Mouse (Mus musculus) natural killer cell, adult 2 months (primary cell): ENCODE measurements around the gene Itsn2.
A peak's percentile ranks its signal among the peaks of the same experiment; 100 is the strongest.
"Not testable (repeated sequence)": the region's sequence is repeated elsewhere in the genome, so short reads cannot be mapped to it uniquely, and the experiment has no call there.

Source experiments
- DNase-seq, 2 experiments: peaks; one replicate each; pipeline ENCODE4 v3.0.0; 2022; ENCODE audit warnings: low spot score in 2 of 2

The Itsn2 gene

DNA sequence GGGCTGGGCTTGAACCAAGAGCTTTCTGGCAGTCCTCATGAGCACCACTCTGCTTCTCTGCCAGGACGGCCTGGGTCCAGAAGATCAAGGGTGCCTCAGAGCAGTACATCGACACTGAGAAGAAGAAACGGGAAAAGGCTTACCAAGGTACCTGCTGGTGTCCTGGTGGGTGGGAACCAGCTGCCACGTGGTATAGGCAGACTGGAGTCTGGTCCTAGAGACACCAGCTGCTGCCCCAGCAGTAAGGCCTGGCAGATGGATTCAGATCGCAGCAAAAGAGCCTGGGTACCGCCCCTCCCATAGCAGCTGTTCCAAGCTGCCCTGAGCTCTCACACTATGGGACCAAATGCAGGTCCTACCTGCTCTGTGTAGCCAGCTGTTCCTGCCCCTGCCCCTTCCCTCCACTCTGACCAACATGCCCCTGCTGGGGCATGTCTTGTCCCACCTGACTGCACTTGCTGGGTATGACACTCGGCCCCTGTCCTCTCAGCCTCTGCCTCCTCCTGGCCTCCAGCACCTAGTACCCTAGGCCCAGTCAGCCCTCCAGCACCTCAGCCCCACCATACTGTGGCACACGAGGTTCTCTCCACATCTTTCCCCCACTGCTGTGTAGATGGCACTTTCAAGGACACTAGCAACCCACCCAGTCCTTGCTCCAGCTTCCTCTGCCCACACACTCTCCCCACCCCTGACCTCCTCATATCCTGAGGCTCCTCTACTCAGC, 116.6 kb downstream of the Itsn2 start:
- no peak for DNase-seq

- no peak for DNase-seq
Measured at GRCm38 (mm10) chr12:4709926-4710325, 117.5 kb downstream of the Itsn2 start.

GRCm38 (mm10) chr12:4713361-4713760, 120.9 kb downstream of the Itsn2 start:
- DNase-seq = no peak

DNA sequence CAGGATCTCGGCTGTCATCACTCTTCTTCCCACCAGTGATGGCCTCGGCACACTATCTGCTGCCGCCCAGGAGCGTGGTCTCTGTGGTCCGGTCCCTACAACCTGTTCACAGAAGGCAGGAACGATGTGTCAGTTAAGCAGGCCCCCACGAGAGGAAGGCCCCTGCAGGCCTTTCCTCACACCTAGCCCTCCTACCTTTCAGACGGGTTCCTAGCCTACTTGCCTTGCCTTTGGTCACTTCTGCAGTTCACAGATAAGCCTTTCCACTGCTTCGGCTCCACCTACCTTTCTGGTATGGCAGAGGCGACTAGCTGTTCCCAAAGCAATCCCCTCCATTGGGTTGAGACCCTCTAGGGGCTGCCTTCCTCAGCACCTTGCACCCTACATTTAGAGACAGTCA, 123.2 kb downstream of the Itsn2 start:
- DNase-seq = no peak

DNA sequence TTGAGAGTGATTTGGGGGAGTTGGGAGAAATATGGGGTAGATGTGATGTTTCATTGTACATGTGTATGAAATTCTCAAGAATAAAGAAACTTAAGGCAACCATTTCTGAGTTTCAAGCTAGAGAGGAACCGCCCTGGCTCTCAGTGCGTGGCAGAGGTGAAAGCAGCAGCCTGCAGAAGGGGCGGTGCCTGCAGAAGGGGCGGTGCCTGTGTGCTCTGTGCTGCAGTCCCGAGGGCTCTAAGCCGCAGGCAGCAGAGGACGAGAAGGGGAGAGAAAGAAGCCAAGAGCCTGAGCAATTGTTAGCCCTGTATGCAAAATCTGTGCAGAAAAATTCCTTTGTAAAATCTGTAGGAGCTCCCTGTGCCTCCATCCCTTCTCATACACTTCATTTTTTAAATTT, 125.0 kb downstream of the Itsn2 start:
- DNase-seq = peak in 1 of 2 experiments; percentile 19

- no peak for DNase-seq
Measured at GRCm38 (mm10) chr12:4719066-4719761, 126.8 kb downstream of the Itsn2 start.

DNA sequence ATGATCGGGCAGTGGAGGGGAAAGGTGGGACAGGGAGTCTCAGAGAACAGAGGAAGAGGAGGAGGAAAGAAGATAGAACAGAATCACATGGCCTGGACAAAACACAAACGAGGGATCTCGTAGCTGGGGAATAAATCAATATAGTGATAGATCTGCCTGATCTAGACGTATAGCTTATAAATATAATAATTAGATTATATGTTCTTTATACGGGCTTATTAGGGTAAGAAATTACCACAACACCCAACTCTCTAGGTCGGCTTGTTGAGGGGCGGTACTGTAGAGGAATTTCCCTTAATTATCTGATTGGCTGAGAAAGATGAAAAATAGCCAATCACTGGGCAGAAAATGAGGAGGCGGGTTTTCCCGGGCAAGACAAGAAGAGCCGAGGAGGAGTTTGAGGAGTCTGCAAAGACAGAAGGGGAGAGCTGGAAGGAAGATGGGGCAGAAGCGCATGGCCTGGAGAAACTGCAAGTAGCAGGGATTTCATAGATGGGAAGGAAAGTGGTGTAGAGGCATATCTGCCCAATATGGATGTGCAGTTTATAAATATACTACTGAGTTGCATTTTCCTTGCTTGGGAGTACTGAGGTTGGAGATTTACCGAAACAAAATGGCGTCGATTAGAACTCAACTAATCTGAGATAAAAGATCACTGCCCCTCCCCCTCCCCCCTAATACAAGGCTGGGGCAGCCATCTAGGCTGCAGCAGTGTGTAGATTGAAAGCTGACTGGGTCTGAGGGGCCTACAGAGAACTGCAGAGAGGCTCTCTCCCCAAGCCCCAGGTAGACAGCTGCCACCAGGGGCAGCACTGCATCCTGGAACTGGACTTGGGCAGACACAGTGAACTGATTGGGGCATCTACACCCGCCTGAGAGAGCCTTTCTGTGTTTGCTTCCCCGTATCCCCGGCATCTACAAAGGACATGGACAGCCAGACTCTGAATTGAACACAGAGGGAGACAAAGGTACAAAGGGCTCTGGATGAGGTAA, 127.6 kb downstream of the Itsn2 start:
- no peak for DNase-seq

DNA sequence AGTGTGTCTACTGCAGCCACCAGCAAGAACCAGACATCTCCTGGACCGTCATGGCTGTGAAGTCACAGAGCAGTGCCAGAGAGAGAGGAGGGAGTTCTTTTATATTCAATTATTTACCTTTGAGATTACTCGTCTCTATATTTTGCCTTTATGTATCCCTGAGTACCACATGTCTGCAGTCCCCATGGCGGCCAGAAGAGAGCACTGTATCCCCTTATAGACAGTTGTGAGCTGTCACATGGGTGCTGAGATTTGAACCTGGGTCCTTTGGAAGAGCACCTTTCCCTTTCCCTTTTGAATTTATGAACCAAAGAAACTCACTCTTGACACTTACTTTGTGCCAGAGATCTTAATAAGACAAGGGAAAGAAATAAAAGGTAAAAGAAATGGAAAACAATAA, 136.7 kb downstream of the Itsn2 start:
- DNase-seq = no peak

DNA sequence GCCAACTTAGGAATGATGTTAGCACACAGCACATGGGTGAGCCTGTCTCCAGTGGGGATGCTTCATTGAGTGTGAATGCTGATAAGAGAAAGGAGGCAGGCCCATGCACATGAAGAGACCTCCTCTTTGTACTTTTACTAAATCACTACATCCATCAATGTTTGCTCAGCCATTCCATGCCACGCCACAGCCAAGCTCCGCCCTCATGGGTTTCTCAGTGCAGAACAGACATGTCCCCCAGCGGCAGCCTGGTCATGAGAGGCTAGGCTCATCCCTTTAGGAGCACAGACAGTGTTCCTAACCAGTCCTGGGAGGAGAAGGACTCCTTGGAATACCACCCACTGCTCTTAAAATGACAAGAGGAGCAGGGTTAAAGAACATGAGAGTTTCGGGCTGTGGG, 139.2 kb downstream of the Itsn2 start:
- no peak for DNase-seq

DNA sequence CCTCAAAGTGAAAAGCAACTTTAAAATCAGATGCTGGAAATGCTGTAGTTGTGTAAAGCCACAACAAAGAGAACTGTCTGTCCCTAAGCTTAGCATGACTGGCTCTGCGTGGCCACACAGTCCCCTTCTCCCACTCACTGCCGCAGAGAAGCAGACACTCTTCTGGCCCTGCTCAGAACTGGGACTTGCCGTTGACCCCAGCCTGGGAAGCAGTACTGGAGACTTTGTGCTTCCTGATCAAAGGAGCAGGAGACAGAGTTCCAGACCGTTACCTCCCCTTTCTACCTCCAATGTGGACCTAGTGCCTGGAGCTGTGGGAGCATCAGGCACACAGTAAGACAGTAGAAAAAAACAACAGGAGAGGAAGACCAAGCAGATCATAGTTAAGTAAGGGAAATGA, 139.9 kb downstream of the Itsn2 start:
- no peak for DNase-seq

DNA sequence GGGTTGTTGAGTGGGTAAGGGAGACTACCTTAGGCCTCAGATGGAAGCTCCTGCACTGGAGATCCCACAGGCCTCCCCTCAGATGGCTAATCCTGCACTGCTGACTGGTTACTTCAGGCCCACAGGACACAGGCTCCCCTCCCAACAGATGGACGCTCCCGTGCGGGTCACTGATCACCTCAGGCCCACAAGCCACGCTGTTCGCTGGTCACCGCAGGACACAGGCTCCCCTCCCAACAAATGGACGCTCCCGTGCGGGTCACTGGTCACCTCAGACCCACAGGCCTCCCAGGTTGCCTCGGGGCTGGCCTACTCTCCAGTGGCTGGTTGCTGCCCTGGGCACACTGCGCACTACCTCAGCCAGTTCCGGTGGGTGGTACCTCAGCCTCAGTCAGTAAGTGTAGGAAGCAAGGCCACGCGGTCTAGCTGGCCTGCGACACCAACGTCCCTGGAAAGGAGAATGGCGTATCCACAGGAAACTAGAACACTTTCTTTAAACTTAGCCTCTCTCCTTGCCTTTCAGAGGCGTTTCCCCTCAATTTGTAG, 145.7 kb downstream of the Itsn2 start, which contains the start of gene Fam228a:
Fam228a (minus strand) TSS at position 400 of the 546 bp plus-strand sequence.
- DNase-seq = no peak

GRCm38 (mm10) chr12:4740823-4741222, 148.4 kb downstream of the Itsn2 start:
- no peak for DNase-seq

DNA sequence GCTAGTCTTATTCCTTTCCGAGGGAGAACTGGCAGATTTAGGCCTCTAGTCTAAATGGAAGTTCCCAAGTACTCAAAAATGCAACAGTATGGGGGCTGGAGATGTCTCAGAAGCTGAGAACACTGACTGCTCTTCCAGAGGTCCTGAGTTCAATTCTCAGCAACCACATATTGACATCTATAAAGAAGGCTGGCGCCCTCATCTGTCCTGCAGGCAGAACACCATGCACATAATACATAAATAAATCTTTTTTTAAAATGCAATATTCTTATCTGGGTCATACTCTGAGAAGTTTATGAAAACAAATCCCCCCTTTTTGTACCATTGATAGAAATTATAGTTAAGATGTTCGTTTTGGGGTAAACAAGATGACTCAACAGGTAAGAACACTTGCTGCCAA, 149.7 kb downstream of the Itsn2 start:
- no peak for DNase-seq

- no peak for DNase-seq
Measured at GRCm38 (mm10) chr12:4744486-4744885, 152.0 kb downstream of the Itsn2 start.

DNA sequence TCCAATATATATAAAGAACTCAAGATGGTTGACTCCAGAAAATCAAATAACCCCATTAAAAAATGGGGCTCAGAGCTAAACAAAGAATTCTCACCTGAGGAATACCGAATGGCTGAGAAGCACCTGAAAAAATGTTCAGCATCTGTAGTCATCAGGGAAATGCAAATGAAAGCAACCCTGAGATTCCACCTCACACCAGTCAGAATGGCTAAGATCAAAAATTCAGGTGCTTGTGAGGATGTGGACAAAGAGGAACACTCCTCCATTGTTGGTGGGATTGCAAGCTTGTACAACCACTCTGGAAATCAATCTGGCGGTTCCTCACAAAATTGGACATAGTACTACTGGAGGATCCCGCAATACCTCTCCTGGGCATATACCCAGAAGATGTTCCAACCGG, 162.0 kb downstream of the Itsn2 start:
- not testable (repeated sequence) for DNase-seq

DNA sequence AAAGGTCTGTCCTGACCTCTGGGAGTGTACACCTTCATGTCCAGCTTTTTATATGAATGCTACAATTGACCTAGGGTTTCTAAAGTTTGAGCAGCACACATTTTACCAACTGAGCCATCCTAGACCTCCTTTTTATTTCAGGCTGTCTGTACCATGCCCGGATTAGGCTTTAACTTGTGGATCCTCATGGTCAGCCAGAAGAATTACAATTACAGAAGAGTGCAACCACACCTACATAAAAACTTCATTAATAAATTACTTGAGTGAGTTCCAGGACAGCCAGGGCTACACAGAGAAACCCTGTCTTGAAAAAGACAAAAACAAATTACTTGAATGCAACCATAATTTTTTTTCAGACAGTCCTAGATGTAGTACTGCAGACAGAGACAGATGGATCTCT, 164.6 kb downstream of the Itsn2 start:
- no peak for DNase-seq
